Mouse (Mus musculus): ENCODE results near the gene Nlrp9a.

The Nlrp9a gene

DNA sequence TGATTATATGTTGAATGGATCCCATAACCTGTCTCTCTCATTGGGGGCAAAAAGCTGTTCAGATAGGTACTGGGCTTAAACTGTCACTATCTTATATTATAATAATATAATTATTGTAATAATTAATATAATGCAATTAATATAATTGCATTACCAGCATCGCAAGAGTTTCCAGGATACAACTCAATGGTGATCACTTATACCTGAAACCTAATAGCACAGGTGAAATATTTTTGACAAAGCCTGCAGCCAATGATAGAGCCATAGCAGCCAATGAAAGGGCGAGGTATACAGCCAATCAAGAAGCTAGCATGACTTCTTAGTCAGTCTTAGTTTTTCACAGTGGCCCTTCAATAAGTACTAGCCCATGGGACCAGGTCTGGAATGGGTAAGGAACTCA, at the start of gene Nlrp9a:
Gene Nlrp9a (plus strand): TSS at position 301 of the 400 bp plus-strand sequence.
- WGBS, result 71% methylated on average over 2 of the region's 2 CpGs

GRCm38 (mm10) chr7:26489514-26489913, 45.3 kb upstream of the Nlrp9a start:
- WGBS, result 88% methylated on average over 18 of the region's 18 CpGs

DNA sequence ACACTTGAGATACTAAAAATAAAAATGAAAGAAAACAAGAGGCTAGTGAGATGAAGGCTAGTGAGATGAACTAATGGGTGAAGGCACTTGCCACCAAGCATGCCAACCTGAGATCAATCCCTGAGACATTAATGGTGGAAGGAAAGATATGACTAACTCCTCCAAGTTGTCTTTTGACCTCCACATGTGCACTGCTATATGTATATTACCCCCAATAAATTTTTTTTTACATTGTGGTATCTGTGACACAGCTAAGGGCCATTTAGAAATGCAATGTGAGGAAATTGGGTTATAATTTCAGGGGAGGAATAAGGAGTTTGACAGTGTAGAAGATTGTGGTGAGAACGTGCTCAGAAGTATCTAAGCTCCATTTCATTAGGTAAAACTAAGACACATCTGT, 55.0 kb downstream of the Nlrp9a start:
- WGBS, result 68% methylated on average over 1 of the region's 1 CpGs

GRCm38 (mm10) chr7:26618364-26618763, 83.5 kb downstream of the Nlrp9a start, which contains the start of gene Vmn1r185:
Gene Vmn1r185, minus strand, starts transcription at chr7:26618464.
- 81% methylated on average over 1 of the region's 1 CpGs for WGBS
